Mouse (Mus musculus) heart, postnatal 14 days (tissue): ENCODE results near the gene Cdk15. TPM values are rescaled to one million over a fixed set of nuclear protein-coding genes. Genes with fewer than 3 reads are reported as not detected.

Experiments used
- DNase-seq, 2 experiments: peaks; one replicate each; pipeline ENCODE4 v3.0.0; 2021 to 2022
- intact Hi-C: fragments of 180-260 bp; cut with DNase I; formaldehyde crosslinking; loops from one replicate; pipeline ENCODE4 v1.15.1; 2025
- total RNA-seq, 2 experiments: library from RNA; stranded (reverse); gene quantifications; 2 replicates each; pipeline ENCODE4 v1.2.3; 2021

Gene Cdk15
- total RNA-seq, 2 experiments from 2014 or later: 0.26 TPM; not detected in 1

DNA sequence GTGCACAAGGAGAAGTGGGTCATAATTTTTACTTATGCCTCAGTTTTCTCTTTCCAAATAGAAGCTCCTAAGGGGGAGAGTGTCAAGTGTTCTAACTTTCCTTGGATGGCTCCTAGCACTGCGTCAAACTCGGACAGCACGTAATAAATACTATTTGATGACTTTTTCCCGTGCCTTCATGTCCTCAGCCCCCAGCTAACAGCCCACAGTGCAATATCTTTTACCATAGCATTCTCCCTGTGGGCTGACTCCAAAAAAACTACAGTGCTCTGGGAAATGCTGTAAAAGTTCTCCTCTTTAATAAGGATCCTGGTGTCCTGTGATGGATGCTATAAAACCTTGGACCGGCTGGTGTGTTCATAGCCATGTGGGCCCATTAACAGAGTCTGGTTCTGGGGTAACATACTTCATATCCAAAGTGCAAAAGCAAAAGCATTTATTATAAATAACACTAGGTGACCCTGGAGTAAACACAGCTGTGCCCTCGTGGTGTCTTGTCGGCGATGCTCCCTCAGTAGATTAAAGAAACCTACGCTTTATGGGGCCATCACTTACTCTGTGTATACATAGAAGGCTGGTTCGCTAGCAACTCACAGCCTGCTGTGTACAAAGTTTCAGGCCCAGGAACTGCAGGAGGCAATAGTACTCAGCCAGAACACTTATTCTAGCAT lies 112.1 kb downstream of the Cdk15 start:
- intact Hi-C loops: no loop called here
- DNase-seq: no peak

DNA sequence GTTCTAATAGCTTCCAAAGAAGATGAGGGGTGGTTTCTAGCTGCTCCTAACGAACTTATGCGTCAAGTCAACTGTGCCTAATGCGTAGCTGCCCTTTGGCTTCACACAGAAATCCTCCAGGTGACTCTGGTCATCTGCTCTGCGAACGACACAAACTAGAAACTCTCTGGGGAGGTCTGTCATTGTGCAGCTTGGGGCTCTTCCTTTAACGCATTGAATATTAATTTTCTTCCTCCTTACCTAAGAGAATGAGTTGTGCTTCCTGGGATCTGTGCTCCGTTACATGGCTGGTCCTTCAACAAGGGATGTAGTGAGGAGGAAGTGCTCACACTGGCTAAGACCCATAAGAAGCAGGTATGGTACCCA lies 112.6 kb downstream of the Cdk15 start:
- intact Hi-C loops: no loop called here
- DNase-seq: no peak

DNA sequence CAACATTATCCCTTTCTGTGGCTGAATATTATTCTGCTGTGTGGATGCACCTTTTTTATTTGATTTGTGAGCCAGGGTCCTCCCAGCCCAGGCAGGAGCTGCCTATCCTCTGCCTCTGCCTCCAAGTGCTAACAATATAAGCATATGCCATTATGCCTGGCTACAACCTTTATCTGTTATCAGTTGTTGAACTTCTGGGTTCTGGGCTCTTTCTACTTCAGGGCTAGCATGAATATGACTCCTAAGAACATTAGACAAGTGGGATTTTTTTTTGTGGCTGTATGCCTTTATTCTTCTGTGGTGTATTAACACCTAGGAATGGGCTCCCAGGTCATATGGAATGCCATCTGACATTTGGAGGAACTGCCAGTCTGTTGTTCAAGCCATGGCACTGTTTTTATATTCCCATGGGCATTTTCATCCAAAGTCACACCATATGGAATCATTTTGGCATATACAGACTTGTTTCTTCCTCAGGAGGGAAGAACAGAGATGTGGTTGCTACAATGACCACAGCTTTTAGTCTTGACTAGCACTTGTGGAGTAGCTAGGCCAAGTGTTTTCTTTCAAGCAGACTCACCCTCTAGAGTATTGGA lies 113.7 kb downstream of the Cdk15 start:
- intact Hi-C loops: no loop called here
- no peak for DNase-seq

DNA sequence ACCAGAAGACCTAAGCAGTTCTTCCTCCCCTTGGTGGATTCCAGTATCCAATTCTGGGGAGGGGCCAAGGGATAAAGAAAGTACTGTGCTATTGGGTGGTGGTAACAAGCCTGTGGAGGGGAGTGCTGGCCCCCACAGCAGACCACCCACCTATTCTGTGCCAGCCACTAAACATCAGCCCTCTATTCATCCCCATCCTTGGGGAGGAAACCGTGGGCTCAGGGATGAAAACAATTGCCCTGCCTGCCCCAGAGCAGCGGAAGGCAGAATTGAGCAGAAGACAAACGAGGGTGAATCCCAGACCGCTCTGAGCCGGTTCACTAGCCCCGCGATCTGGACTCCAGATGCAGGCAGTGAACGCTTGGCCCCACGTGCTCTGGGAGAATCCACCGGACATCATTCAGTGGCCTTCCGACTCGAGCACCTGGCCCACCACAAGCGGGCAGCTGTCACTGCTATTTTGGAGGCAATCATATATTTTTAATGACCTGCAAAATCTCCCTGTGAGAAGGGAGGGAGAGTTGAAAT lies 119.4 kb downstream of the Cdk15 start:
- no peak for DNase-seq
- intact Hi-C loops: no loop called here

DNA sequence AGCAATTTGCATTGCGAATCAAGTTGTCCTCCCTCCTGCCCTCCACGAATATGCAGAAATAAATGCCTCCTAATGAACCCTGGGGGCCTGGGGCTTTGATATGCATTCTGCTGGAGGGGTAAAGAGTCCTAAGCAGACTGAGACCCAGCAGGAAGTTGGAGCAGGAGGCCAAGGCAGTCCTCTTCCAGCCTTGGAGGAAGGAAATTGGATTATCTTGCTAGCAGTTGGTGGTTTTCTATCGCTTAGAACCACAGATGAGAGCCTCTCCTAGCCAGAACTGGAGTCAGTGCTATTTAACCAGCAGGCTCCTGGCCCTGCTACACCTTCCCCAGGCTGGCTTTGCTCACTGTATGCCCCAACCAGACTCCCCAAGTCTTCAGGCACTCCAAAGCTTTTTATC lies 119.9 kb downstream of the Cdk15 start:
- intact Hi-C loops: no loop called here
- no peak for DNase-seq

DNA sequence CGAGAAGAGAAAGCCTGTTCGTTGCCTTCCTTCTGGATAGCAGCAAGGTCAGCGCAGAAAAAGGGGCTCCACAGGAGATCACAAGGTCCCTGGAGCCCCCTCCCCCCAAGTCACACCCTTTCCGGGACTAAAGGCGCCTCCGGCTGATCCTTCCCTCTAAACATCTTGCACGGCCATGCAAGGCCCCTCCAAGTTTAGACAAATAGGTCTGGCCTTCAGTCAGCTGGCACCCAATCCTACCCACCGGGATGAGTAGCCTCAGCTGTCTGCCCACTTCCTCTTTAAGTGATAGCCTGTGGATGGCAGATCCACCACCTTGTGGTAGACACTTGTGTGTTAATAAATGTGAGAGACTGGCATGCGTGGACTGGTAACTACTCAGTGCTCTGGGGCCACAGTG lies 120.6 kb downstream of the Cdk15 start:
- intact Hi-C loops: no loop called here
- DNase-seq: no peak

DNA sequence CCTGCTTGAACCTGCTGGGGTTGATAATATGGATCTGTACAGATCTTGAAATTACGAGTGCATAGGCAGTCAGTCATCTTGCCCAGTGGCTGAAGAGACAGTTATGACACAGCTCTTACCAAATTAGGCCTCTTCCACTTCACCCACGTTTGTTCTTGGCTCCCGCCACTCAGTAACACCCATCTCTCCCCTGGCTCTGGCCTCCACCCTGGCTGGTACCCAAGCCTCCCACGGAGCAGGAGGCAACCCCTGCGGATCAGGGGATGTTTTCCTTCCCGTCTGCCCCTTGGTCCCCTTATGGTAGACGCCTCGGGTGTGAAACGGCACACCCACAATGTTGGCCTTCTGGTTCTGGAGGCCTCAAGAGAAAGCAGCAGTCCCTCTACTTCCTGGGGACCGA lies 124.2 kb downstream of the Cdk15 start:
- intact Hi-C loops: no loop called here
- DNase-seq: peak; percentile 19 to 34

DNA sequence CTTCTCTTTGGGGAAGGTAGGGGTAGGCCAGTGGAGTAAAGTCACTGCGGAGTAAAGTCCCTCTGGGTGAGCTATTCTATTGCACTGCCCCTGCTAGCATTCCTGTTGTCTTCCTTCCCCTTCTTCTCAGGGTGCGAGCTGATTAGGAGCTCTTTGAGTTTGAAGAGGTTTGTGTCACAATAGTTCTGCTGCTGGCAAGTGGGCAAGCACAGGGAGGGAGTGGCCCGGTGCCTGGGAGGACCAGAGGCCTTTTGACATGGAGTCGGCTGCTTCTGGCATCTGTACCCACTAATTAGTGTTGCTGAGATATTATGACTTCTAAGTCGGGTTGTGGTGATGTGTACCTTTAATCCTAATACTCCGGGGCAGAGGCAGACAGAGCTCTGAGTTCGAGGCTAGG lies 124.8 kb downstream of the Cdk15 start:
- intact Hi-C loops: no loop called here
- no peak for DNase-seq

DNA sequence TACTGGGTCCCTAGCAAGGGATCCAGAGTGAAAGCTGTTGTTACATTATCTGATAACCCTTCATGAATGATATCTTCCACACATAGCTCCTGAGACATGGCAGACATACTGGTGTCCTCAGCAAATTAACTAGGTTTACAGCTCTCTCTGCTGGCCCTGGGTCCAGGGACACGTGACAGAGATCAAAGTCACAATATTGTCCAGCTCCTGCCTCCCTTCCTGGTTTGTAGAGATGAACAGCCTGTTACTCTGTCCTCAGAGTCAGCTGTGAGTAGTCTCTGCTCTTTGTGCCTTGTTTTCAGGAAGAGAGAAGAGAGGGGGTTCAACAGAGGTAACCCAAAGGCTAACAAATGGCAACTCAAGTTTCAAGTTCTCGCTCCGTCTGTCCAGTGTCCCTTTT lies 125.8 kb downstream of the Cdk15 start:
- no peak for DNase-seq
- intact Hi-C loops: no loop called here

DNA sequence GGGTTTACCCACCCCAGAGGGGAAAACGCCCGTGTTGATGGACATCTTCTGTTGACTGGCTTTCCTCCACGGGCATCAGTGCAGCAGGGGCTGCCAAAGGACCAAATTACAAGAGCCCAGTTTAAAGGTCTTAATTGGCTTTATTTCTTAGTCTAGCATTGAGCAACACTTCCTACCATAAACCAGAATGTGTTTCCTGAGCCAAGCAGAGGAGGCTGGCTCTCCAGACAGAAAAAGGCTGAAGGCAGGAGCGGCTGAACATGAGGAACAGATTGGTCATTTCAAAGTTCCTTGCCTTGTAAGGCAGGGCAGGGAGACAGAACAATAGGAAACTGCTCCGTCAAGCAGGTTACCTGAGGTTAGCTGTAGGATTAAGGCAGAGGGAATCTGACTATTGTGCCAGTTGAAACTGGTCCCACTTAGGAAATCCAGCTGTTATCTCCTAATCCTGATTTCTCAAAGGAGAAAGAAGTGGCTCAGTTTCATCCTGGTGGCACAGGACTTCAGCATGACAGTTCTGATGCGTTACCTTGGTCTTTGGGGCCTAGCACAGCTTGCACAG lies 126.4 kb downstream of the Cdk15 start:
- intact Hi-C loops: no loop called here
- peak; percentile 13 for DNase-seq

DNA sequence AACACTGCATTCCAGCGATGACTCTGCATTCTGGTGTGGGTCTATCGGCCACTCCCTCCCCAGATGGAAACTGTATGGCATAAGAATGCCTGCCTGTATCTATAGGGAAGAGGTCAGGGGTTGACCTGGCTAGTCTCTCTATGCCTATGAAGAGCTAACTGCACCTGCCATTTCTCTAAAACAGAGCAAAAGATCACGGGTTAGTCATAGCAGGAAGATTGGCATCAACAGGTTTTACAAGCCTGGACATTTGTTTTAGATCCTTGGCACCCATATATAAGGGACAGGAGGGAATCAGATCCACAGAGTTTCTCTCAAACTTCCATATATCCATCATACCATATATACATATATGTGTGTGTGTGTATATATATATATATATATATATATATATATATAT lies 127.7 kb downstream of the Cdk15 start:
- DNase-seq: no peak
- intact Hi-C loops: no loop called here

DNA sequence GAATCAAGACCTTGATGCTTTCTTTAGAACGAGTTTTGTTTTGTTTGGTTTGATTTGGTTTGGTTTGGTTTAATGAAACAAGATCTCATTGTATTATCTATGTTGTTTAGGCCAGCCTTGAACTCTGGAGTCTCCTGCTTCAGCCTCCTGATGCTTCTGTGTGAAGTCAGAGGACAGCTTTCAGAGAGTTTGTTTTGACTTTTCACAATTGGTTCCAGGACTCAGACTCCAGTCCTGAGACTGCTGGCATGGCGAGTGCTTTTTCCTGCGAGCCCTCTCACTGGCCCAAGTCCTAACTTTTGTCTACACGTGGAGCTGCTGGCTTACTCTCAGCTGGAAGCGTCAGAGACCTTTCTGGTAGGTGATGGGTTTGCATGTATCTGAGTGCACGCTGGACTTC lies 128.9 kb downstream of the Cdk15 start:
- DNase-seq: no peak
- intact Hi-C loops: no loop called here

DNA sequence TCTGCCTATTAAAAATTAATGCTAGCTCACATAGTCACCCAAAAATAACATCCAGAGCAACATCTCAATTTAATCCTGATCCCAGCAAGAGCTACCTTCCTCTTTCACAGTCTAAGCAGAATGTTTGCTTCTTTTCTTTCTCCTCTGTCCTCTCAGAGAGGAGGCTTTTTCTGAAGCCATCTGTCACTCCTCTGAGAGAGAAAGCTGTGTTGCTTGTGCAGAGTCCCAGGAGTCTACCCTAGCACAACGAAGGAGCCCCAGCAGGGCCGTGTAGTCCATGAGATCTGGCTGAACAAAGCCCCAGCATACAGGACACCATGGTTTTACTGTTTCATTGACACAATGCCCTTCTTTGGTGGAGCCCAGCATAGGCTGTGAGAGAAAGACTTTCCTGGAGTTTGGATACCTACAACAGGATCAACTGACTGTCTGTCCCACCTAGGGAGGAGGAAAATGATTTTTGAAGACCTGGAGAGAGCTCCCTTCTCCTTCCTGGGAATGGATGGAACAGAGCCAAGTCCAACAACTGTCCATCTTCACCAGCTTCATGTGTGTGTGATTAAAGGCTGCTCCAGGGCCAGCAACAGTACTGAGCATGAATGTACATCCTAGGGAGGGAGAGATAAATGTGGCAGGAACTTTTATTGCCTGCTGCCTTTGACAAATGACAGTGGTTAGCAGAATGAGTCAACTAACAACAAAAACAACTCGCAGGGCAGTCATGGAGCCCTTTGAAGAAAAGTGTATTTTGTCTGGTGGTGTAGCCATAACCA lies 131.0 kb downstream of the Cdk15 start:
- DNase-seq: no peak
- intact Hi-C loops: no loop called here

DNA sequence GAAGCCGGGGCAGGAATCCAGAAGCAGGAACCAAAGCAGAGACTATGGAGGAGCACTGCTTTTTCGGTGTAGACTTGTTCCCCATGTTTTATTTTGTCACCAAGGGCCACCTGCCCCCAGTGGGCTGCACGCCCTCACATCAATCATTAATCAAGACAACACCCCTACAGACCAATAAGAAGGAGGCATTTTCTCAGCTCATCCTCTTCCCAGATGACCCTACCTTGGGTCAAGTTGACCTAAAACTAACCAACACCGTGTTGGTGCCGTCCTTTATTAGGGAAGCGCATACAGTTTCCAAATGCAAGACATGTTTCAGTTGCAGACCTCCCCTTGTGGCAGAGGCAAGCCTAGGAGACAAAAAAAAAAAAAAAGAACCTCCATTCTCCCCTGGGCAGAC lies 132.5 kb downstream of the Cdk15 start:
- no peak for DNase-seq
- intact Hi-C loops: no loop called here

DNA sequence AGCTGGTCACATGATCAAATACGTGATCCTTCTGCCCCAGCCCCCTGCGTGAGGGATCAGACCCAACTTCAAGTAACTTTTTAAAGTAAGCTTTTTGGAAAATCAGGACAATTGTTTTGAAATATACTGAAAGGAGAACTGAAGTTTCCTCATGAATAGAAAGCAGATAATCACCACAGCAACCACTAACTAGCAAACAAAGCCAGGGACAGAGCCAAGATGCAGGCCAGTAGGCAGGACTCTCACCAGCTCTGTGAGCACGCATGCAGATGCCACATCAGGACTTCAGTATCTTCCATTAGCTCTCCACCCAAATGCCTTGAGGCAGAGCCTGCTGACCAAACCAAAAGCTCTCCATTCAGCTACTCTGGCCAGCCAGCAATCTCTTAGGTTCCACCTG lies 135.0 kb downstream of the Cdk15 start:
- DNase-seq: peak; percentile 16 to 36
- intact Hi-C loops: no loop called here

DNA sequence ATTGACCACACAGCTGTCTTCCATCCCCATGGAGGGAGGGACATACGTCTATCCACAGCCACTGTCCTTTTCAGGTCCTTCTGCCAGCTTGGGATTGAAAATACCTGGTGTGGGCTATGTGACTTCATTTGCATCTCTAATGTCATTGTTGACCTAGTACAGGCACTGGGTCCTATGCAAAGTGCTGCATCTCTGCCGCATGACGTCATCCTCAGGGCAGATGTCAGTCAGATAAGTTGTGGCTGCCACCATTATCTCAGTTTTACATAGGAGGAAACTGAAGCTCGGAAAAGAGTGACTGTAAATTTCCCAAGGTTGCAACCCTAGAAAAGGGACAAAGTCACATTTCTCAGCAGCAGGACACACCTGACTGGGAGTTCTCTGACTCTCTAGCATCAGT lies 137.4 kb downstream of the Cdk15 start:
- intact Hi-C loops: no loop called here
- DNase-seq: no peak

DNA sequence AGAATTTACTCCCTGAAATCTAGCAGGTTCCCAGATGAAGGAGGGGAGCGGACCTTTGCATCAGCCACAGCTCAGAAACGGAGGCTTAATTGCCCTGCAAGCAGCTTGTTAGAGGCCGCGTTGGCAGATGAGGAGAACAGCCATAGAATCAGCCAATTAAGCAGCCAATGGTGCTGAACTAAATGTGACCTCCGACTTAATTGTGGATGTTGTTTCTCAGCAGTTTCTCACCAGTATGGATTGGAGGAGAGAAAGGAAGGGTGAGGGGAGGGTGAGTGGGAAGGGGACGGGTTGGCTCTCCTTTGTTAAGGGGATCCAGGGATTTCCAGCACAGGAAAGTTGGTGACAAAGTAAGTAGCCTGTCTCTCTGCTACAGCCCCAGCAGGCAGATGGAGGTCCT lies 137.9 kb downstream of the Cdk15 start:
- no peak for DNase-seq
- intact Hi-C loops: no loop called here

DNA sequence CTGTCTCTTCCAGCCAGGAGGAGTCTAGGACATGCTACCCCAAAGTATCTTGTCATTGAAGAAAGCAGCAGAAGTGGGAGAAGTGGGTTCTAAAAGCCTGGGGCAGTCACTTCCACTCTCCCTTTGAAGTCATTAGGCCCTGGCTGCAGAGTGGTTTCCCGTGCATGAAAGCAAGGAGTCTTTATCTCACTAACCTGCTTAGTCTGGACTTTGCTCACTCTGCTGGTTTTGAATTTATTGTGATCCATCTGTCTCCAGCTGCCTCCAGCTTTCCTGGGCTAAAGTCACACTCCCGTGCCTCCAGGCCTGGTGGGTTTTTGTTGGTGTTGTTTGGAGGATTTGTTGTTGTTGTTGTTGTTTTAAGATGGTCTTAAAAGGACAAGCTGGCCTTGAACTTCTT lies 139.3 kb downstream of the Cdk15 start:
- intact Hi-C loops: no loop called here

DNA sequence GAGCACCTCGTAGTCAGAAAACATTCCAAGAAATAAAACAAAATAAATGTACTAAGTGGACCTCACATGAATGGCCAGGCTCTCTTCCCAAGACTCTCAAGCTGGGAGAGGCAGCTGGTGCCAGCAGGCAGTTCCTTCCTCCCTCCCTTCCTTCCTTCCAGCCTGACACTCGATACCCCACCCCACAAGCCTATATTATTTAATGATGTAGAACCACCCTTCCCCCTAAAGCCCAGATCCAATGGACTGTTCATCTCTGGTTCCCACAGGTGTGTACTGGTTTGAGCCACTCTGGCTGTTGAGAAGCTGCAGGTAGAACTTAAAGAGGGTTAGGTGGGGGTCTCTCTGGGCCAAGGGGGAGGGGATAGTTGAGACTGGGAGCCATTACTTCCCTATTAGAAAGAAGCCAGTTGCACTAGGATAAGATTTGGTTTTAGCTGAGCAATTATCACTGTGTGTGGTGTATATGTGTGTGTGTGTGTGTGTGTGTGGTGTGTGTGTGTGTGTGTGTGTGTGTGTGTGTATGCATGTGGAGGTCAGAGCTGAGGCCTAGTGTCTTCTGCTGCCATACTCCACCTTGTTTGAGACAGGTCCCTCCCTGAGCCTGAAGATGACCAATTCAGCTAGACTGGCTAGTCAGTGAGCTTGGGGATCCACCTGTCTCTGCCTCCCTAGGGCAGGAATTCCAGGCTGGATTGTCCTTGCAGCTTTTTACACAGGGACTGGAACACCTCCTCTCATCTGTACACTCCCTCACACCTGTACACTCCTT lies 143.0 kb downstream of the Cdk15 start:
- intact Hi-C loops: no loop called here

More for the DNA sequence above, 139.3 kb downstream of the Cdk15 start:
- DNase-seq: no peak

DNA sequence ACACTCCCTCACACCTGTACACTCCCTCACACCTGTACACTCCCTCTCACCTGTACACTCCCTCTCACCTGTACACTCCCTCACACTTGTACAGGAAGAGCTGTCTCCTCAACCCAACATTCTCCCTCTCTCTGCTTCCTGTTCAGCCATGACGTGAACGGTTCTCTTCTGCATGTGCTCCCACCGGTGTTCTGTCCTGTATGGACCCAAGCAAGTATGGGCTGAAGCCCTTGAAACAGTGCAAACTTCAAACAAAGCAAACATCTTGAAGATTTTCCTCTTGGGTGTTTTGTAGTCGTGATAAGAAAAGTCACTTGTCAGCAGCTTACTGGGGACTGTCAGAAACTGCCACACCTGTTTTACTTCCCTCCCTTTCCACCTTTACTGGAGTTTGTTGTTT lies 144.5 kb downstream of the Cdk15 start:
- intact Hi-C loops: no loop called here
- DNase-seq: no peak

More for the DNA sequence above, 143.0 kb downstream of the Cdk15 start:
- DNase-seq: no peak
